Mouse (Mus musculus) right cerebral cortex, postnatal 10 days (tissue): Measurements from ENCODE around the gene Wee1.
"Not testable (repeated sequence)": the region's sequence is repeated elsewhere in the genome, so short reads cannot be mapped to it uniquely, and the experiment has no call there.

Experiments
- DNase-seq, 2 experiments: peaks; one replicate each; pipeline ENCODE4 v3.0.0; 2021; ENCODE audit warnings: low spot score in 2 of 2

The Wee1 gene

GRCm38 (mm10) chr7:110122565-110123422, 948 bp downstream of the Wee1 start:
- peak; percentile 55 for DNase-seq

DNA sequence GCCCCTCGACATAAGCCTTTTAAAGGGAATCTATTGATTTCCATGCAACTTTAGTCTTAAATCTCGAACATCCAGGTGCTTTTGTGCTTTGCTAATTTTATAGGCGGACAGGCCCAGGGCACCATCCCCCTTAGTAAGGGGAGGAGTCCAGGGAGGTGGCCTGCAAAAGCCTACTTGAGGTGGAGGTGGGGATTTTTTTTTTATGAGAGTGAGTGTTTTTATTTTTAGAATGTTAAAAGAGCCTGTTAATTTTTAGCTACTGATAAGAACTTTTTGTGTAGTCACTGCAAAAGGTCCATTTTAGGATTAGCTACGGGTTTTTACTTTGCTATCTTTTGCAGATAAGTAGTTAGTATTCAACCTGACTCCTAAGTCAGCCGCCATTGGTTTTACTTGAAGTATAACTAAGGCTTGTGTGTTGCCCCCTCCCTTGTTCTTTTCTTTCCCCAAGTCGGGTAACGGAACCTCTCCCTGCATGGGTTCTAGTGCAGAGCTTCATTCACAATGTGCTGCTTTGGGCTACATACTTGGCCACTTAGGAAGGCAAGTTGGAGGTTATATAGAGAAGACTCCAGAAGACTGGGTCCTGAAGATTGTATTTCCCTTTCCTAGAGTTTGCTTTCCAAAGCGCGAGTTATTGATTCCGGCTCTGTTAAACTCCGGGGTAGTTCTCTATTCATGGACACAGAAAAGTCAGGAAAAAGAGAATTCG, 2.2 kb downstream of the Wee1 start:
- DNase-seq: no peak

GRCm38 (mm10) chr7:110128566-110128965, 6.7 kb downstream of the Wee1 start:
- DNase-seq: no peak

- DNase-seq: not testable (repeated sequence)
Observed at GRCm38 (mm10) chr7:110132272-110132671, 10.4 kb downstream of the Wee1 start.

DNA sequence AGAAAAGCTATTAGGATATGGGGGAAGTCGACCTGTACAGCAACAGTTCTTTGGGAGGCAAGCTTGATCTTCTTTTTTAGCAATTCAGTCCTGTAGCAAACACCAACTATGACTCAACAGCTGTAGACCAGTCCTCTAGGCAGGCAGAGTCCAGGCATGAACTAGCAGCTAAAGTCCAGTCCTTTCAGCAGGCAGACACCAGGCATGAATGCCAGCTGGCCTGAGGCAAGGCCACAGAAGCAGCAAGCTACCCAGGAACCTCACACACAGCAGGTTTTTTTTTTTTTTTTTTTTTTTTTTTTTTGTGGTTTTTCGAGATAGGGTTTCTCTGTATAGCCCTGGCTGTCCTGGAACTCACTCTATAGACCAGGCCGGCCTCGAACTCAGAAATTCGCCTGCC, 12.1 kb downstream of the Wee1 start:
- no peak for DNase-seq

DNA sequence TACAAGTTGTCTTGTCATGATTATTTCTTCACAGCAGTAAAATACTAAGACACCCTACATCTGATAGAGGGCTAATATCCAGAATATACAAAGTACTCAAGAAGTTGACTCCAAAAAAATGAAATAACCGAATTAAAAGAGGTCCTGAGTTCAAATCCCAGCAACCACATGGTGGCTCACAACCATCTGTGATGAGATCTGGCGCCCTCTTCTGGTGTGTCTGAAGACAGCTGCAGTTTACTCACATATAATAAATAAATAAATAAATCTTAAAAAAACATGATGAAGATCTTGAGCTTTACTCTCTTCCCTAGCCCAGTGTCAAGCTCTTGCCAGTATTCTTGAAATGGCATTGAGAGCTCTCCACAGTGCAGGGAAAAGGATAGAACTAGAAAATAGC, 16.7 kb downstream of the Wee1 start:
- no peak for DNase-seq

- DNase-seq: no peak
Observed at GRCm38 (mm10) chr7:110143863-110144262, 22.0 kb downstream of the Wee1 start.

- no peak for DNase-seq
Observed at GRCm38 (mm10) chr7:110152891-110153290, 31.0 kb downstream of the Wee1 start.

DNA sequence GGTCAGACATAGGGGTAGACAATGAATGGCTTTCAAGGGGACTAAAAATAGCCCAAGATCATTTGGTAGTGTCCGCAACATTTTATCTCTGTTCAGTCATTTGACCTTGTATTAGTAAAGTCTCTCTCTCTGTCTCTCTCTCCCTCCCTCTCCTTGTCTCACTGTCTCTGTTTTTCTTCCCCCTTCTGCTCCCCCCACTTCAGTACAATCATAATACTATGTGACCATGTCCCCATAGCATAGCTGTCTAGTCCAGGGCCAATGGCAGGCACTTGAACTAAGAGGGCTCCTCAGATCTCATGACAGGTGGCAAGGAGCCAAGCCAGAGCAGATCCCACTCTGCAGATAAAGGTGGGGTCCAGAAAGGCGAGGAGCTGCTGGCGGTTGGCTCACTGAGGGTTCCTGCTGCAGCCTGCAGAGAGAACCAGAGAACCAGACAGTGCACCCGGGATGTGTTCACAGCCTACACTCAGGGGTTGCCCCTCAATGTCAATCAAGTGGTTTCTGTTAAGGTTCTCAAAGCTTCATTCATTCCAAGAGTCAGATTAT, 34.9 kb downstream of the Wee1 start:
- DNase-seq: peak in 1 of 2 experiments; percentile 26

- no peak for DNase-seq
Observed at GRCm38 (mm10) chr7:110157261-110157910, 35.5 kb downstream of the Wee1 start.

DNA sequence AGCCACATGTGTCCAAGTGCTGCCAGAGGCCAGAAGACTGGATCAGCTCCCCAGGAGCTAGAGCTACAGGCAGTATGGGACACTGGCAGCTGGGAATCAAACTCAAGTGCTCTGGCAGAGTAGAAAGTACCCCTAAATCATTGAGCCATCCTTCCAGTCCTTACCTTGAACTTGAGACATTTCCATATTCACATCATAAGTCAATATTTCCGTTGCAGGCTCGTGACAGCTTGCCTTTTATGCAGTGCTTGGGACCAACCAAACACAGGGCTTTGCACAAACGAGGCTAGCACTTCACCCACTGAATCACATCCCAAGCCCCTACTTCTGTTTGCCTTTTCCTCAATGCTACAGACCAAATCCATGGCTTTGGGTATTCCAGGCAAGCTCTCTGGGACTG, 36.2 kb downstream of the Wee1 start:
- DNase-seq: no peak

GRCm38 (mm10) chr7:110160109-110160508, 38.3 kb downstream of the Wee1 start:
- not testable (repeated sequence) for DNase-seq

DNA sequence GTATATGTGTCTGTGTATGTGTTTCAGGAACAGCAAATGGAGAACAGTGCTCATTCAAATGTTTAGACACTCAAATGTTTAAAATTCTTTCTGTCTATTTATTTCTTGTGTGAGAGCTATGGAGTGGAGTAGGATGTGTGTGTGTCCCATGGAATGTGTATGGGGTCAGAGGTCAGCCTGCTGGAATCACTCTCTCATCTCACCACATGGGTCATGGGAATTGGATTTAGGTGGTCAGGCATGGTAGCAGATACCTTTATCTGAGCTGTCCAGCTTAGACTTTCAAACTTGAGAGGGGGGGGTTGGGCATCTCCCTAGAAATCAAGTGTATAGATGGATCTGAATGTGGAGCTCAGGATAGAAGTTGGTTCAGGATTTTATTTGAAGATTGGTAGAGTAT, 38.8 kb downstream of the Wee1 start:
- no peak for DNase-seq

- no peak for DNase-seq
Observed at GRCm38 (mm10) chr7:110163024-110163423, 41.2 kb downstream of the Wee1 start.

DNA sequence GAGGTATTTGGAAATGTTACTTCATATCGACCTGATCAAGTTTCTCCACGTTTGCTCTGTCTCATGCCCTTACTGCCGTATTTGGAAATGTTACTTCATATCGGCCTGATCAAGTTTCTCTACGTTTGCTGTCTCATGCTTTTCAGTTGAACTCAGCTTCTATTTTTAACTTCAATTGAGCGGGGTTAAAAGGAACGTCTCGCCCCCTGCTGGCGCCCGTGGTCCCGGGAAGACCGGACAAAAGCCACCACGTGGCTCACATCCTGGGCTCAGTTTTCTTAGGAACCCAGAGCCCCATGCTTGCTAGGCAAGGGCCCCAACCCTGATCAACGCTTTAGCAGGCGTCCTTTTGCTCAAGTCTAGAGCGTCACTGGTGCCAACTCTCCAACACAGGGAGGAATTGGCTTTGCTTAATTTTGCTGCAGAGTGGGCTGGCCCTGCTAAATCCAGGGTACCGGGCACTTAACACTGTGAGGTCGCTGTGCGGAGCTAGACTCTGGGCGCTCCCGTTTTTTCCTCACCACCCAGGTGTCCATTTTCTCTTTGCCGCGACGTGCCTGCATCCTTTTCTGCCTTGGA, 42.3 kb downstream of the Wee1 start:
- DNase-seq: peak; percentile 81 to 86

GRCm38 (mm10) chr7:110164712-110165122, 42.9 kb downstream of the Wee1 start:
- peak; percentile 91 to 94 for DNase-seq

GRCm38 (mm10) chr7:110166233-110166632, 44.4 kb downstream of the Wee1 start:
- DNase-seq: no peak

DNA sequence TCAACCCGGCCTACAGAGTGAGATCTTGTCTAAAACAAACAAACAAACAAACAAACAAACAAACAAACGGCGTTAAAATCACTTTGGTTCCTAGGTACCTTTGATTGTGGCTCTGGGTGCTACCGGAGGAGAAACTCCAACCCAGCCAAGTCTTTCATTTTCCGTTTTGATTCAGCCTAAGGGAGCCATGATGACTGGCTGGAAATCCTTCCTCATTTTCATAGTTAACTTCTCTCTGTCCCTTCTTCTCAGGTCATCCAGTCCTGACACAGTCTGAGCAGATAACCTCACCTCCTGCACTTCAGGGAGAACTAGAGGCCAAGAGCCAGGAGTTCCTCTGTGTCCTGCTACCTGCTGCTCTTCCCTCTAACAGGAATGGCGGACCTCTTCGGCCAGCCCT, 57.4 kb downstream of the Wee1 start:
- DNase-seq: no peak

DNA sequence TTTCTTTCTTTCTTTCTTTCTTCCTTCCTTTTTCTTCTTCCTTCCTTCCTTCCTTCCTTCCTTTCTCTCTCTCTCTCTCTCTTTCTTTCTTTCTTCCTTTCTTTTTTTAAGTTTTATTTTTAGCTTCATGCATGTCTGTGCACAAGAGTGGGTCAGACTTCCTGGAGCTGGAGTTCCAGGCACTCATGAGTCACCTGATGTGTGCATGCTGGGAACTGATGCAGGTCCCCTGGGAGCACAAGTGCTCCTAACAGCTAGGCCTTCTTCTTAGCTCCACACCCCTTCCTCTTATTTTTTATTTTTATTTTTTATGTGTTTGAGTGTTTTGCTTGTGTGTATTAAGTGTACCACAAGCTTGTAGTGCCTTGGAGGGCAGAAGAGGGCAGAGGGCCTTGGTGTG, 58.8 kb downstream of the Wee1 start:
- DNase-seq: no peak

GRCm38 (mm10) chr7:110181446-110181845, 59.6 kb downstream of the Wee1 start:
- DNase-seq: no peak

GRCm38 (mm10) chr7:110184608-110185007, 62.8 kb downstream of the Wee1 start:
- DNase-seq: no peak

- no peak for DNase-seq
Observed at GRCm38 (mm10) chr7:110189951-110190350, 68.1 kb downstream of the Wee1 start.
